Mouse (Mus musculus) naive thymus-derived CD4-positive, alpha-beta T cell, adult 2 months (primary cell): ENCODE data around the gene Sult1a1.
"Not testable (repeated sequence)": the region's sequence is repeated elsewhere in the genome, so short reads cannot be mapped to it uniquely, and the experiment has no call there.

Experiments used
- DNase-seq: peaks from one replicate; pipeline ENCODE4 v3.0.0-alpha.2; 2011; ENCODE audit warnings: low read depth

The Sult1a1 gene

DNA sequence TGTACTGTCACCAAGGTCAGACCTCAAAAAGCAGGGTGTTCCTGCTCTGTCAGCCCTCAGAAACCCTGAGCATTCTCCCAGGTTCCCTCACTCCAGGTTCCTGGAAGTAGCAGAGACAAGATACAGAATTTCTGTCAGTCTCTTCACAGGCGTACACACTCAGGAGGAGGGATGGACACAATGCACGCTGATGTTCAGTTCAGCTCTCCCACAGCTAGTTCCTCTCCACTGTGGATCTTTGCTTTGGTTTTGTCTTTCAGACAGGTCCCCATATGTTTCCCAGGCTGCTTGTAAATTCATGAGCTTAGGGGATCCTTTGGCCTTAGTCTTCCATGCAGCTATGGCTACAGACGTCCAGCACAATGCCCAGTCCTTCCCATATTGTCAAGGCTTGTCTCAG is 20.7 kb upstream of the Sult1a1 start:
- no peak for DNase-seq

DNA sequence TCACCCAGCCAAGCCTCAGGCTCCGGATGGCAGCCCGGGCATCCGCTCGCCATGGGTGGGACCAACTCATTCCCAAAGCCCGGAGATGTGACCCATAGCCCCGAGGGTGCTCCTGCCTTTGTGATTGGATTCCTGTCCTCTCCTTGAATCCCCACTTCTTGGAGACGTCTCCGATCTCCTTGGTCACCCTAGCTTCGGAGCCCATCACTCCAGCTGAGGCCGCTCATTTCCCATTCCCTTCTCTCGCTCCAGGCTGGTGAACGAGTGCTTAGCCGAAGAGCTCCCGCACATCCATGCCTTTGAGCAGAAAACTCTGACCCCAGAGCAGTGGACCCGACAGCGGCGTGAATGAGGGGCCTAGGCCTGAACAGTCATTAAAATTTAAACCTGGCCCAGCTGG is 20.1 kb upstream of the Sult1a1 start:
- no peak for DNase-seq

DNA sequence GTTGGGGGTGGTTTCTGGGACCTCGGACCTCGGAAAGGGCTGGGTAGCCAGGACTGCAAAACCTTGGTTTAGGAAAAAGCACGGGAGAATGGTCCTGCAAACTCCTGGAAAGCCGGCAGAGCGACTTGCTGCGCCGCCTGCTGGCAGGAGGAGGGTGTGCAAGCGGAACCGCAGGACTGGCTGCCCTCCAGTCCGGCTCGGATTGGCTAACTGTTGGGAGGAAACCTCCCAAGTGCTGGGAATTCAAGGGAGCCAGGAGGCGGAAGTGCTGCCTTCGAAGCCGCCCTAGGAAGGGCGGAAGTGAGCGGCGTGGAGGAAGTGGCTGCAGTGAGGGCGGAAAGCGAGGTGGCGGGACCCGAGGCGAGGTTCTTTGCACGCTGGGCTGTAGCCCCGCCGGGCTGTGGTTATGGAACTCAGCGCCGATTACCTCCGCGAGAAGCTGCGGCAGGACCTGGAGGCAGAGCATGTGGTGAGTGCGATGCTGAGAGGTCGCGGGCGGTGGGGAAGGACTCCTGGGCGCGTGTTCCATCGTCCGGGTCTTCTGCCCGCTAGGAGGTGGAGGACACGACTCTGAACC is 19.5 kb upstream of the Sult1a1 start, which contains the start of gene Slx1b:
TSS of gene Slx1b (minus strand) at position 154 of the 577 bp plus-strand sequence.
- DNase-seq: peak; percentile 95

DNA sequence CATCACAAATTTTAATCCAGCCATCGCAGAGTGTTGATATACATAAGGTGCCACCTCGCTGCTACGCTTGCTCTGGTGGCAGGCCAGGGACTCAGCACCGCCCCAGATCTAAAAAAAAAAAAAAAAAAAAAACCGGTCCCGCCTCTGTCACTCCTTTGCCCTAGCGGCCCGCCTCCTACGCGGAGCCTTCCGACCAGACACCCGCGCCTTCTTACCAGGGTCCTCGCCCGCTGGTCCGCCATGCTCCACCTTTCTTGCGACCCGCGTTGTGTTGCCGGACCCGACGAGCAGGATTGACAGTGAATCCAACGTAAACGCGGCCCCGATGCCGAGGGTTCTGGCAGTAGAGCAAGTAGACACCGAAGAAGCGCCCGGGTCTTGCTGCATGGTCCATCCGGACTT is 19.0 kb upstream of the Sult1a1 start, which contains the start of gene Bola2:
TSS of gene Bola2 (plus strand) at position 192 of the 402 bp plus-strand sequence.
- DNase-seq: peak; percentile 92

DNA sequence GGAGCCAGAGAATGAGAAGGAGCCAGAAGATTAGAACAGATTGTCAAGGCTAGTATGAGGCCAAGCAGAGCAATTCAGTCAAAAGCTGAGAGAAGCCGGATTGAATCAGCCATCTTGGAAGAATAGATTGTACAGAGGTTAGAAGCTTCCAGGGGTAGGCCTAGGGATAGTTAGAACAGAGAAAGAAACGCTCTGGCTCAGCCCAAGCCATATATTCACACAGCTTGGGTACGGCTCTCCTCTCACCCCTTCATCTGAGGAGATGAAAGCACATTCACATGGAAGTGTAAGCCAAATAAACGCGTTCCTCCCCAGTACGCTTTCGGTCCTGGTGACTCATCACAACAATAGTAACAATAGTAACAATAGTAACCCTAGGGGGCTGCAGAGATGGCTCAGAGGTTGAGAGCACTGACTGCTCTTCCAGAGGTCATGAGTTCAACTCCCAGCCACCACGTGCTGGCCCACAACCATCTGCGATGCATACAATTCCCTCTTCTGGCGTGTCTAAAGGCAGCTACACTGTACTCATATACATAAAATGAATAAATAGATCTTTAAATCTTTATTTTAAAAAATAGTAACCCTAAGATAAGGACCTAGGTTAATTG is 18.3 kb upstream of the Sult1a1 start:
- no peak for DNase-seq

DNA sequence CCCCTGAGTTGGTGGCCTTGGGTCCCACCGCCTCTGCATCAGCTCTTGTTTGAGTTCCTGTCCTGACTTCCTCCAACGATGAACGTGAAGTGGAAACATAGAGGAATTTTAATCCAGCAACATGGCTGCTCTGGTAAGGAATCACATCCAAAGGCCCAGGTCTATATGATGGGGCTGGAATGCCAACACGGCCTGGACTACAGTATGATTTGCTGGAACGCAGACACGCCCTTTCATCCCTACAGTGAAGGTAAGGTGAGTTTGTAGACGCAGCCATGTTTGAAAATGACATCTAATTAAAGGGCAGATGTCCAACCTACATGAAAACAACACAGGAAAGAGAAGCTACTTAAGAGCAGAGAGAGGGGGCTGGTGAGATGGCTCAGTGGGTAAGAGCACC is 17.5 kb upstream of the Sult1a1 start:
- no peak for DNase-seq

DNA sequence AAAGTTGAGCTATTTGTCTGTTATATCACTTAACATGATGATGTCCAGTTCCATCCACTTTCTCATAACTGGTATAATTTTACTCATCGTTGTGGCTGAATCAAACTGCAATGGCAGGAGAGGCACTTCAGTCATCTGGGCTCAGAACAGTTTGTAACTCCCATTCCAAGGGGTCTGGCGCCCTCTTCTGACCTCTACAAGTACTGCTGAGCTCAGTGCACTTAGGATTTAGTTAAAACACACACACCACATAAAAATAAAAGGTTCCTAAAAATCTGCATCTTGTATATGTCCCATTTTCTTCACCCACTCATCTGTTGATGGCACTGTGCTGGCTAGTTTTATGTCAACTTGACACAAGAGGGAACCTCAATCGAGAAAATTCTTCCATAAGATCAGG is 17.0 kb upstream of the Sult1a1 start:
- peak; percentile 95 for DNase-seq

DNA sequence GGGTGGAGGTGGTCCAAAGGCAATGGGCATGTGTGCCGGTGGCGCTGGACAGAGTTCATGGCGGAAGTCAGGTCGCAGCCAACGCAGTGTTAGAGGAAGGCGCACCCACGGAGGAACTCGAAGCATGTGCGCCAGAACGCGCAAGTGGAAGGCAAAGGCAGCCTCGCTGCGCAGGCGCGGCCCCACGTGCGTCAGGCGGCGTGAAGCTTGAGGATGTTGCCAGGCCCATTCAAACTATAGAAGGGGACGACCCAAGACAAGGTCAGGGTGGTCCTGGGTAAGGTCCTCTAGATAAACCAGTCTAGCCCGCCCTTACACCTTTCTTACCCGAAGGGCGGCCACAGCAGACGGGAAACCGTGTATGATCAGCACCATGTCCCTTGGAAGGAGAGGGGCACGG is 16.2 kb upstream of the Sult1a1 start:
- no peak for DNase-seq

DNA sequence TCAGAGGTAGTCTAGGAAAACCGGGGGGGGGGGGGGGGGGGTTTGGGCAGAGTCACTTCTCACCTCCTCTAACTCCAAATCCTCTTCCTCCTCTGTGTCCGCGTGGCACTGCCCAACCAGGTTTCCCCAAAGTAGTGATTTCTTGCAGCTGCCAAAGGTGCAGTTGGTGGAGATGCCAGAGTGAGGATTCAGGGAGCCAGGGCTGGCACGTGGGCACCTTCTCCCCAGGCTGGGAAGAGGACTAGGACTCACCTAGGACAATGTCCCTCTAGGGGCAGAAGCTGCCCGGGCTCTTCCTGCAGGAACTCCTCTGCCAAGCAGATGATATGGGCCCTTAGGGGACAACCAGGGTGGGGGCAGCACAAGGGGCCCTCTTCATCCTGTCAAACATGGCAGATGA is 15.4 kb upstream of the Sult1a1 start:
- no peak for DNase-seq

DNA sequence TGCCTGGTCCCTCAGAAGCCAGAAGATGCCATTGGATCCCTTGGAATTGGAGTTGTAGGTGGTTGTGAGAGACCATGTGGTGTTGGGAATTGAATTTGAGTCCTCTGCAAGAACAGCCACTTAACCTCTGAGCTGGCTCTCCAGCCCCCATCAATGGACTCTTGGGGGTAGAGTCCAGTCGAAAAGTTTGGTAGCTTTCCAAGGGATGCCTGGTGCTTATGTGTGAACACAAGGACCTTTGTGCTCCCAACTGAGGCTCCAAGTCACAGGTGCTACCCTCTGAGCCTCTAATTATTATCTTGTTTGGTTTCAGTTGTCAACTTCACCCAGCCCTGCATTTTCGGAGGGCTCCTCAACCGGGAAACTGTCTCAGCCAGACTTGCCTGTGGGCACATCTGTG is 14.5 kb upstream of the Sult1a1 start:
- DNase-seq: no peak

DNA sequence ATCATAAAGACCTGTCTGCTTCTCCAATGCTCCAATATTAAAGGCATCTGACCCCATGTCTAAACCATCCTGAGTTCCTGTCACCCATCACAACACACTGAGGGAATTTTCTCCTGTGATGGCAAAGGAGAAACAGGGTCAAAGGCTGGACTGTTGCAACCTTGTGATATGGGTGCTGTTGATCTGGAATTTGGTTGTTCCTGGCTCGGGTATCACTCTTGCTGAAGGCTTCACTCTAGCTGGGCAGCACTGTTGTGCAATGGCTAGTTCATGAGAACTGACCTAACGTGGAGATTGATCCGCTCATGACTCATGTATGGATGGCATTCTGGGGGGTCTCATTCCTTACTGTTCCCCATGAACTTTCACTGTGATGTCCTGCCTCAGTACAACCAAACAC is 12.8 kb upstream of the Sult1a1 start:
- DNase-seq: no peak

DNA sequence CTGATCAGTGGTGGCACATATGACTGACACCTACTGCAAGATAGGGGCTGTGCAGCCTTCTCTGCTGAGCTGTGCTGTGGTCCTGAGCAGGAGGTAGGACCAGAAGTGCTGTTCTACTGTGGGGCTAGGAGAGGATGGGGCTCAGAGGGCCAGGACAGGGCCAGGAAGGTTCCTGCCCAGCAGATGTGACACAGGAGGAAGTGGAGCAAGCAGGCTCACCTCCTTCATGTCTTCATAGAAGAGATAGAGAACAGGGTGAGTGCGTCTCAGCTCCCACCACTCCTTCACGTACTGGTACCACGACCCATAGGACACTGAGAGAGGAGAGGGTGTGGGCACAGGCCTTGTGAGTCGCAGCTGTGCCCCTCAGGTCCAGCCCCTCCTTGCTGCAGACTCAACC is 11.9 kb upstream of the Sult1a1 start:
- DNase-seq: not testable (repeated sequence)

DNA sequence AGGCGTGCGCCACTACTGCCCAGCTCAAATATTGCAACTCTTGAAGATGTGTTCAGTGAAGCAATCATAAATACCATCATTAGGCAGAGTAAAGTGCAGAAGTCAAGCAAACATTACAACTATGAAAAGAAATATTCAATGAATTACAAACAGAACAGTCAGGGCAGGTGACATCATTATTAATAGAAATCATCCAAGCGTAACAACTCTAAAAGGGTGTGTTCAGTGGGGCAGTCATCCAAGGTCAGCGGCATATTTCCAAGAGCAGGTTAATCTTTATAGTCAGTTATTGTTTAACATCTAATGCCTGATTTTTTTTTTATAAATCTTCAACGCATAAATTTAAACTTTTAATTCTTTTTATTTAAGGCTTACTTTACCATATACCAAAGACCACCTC is 5.0 kb upstream of the Sult1a1 start:
- DNase-seq: no peak

DNA sequence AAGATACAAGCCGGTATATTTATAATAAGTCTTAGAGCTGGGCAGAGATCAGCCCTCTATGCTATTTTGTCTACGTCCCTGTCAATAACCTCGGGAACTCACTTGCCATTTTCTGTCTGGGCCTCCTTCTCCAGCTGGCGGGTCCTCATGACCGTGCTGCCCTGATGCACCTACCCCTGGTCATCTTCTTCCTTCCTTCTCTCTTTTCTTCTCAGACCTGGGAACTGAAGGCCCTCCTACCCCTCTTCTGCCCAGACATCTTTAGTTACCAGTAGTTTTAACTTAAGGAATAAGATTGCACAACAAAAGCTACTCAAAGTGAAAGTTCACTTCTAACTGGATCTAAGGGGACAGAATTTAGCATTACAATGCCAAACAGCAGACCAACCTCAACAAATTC is 3.5 kb upstream of the Sult1a1 start:
- DNase-seq: no peak

DNA sequence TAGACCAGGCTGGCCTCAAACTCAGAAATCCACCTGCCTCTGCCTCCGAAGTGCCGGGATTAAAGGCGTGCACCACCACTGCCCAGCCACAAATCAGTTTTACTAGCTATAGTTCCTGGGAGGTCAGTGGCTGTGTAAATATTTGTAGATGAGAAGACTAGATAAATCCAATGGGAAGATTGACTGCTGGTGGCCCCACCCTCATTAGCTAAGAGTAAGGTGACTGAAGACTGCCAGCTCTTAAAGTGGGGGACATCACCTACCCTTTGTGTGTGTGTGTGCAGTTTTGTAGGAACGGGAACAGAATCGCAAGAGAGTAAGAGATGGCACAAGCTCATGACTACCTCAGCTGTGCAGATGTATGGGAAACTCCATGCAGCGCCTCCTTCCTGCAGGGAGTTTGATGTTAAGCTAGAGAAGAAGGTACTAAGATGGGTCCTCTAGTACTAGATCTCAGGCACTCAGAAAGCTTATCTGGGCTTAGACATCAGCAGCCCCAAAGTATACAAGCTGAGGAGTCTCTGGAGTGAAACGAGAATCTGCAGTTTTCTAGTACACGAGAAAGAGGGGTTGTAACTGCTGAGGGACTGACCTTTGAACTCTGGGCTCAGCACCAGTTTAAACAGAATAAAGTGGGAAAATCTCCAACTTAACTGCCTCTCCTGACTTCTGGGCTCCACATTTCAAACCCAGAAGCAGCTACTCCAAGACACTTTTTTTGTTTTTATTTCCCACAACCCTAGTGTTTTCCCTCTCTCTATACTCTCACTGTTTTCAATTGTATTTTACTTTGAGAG is 2.5 kb upstream of the Sult1a1 start:
- no peak for DNase-seq

DNA sequence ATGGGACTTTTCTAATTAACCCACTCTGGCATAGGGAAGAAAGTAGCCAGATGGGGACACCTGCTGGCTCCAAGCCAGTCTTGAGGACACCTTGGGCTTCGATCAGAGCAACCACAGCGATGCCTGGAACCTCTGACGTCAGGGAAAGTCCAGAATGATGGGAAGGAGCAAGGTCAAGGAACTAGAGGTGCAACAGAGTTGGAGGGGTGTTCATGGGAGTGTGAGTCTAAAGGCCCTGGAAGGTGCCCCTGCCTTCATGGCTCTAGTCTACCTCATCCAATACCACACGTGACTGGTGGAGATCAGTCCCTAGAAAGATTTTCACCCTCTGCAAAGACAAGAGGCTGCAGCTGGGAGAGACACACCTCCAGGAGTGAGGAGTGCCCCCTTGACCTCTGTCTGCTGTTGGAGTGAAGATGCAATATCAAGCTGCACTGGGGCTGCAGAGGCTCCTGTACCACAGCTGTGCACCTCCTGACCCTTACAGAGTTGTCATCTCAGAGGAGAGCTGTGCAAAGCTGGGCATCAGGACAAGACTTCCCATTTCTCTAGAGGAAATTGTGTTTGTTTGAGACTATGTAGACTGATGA is 494 bp upstream of the Sult1a1 start:
- DNase-seq: no peak

DNA sequence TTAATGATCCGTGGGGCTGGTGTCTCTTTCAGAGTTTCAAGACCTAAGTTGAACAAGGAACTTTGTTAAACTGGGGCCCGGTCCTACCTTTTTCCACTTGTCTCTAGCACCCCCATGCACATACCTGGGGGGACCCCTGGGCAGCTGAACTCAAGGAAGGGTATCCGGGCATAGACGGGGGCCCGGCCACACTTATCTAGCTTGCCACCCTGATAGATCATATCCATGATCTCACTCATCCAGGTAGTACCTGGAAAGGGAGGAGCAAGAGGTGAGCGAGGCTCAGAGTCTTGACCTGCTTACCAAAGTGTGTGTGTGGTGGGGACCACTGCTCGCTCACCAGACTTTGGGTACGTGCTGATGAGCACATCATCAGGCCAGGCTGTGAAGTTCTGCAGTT is 1.1 kb downstream of the Sult1a1 start:
- DNase-seq: no peak

DNA sequence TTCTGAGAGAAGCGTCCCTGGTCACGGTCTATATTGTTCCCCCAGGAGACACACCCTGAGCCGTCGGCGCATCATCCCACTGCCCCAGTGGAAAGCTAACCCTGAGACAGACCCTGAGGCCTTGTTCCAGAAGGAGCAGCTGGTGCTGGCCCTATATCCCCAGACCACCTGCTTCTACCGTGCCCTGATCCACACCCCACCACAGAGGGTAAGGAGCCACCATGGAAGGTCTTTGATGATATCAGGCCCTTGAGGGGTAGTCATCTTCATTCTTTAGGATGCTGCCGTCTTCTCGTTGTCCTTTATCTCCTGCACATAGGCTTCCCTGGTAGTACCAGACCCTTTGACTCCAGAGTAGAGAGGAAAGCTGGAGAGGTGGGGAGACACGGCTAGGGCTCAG is 4.1 kb downstream of the Sult1a1 start:
- DNase-seq: no peak

DNA sequence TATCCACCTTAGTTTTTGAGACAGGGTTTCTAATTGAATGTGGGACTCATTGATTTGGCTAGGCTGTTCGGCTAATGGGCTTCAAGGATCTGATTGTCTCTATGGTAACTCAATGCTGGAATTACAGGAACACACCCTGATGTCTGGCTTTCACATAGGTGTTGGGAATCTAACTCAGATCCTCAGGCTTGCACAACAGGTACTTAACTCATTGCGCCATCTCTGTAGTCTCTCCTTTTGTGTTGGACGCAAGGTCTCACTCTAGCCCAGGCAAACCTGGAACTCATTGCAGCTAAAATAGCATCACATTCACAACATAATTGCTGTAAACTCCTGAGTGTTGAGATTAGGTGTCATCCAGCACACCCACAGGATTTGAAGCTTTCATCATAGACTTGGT is 6.1 kb downstream of the Sult1a1 start:
- no peak for DNase-seq

DNA sequence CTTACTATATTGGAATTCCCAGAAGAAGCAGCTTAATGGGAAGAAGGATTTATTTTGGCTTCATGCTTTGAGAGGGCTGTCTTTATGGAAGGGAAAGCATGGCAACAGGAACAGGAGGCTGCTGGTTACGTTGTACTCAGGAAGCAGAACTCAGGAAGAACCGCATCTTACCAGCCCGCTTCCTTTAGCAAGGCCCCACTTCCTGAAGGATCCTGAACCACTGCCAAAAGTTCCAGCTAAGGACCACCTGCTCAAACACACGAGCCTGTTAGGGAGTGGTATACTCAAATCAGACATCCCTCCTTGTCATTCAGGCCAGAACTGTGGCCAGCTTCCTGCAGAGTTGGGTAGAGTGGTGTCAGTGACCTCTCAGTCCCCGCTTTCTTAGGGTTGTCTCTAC is 7.8 kb downstream of the Sult1a1 start:
- no peak for DNase-seq

DNA sequence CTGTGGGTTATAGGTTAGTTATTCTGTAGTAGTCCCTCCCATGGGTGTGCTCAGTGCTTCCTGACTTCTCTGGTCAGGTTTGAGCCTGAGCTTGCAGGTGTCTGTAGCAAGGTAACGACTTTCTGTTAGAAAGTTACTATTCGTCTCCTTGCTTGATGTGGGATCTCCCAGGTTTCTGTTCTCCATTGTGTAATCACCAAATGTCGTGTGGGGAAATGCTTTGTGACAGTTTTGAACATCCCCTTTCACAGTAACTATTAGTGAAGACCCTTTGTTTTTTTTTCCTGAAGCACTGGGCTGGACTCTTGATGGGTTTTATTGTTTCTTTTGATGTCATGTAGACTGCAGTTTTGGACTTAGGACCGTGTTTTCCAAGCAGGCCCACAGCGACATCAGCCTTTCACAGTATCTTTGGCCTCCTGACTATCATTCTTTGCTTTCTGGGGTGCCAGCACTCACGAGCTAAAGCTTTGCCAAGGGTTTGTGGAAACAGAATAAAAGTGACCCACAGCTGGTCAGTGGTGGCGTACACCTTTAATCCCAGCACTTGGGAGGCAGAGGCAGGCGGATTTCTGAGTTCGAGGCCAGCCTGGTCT is 8.6 kb downstream of the Sult1a1 start:
- DNase-seq: no peak

DNA sequence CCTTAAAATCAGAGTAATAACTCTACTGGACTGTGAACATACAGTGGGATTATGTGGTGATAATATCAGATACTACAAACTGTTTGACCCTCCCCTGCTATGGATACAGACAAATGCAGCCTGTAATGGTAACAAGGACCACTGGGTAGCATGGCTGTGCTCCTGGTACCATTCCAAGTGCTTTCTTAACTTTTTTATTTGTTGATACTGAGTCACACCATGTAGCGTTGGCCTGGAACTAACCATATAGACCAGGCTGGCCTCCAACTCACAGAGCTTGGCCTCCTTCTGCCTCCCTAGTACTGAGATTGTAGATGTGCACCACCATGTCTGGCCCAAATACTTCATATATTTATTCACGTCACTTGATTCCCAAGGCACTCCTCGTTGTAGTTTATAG is 11.0 kb downstream of the Sult1a1 start:
- no peak for DNase-seq

DNA sequence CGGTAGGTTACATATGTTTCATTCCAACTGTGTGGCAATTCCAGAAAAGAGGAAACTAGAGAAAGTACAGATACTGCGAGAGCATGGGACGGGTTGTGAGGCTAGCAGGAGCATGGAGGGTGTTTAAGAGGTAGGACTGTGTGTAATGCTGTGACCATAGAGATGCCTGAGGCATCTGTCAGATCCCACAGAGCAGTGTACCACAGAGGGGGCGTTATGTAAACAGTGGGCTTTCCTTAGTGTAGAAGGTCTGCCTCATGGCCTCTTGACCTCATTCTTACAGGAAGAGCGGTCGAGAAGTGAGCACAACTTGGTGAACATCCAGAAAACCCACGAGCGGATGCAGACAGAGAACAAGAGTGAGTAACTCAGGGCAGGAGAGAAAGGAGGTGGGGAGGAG is 12.6 kb downstream of the Sult1a1 start:
- DNase-seq: no peak
